9 mouse cellular contexts compared by ENCODE assay signal in the genomic region with DNA sequence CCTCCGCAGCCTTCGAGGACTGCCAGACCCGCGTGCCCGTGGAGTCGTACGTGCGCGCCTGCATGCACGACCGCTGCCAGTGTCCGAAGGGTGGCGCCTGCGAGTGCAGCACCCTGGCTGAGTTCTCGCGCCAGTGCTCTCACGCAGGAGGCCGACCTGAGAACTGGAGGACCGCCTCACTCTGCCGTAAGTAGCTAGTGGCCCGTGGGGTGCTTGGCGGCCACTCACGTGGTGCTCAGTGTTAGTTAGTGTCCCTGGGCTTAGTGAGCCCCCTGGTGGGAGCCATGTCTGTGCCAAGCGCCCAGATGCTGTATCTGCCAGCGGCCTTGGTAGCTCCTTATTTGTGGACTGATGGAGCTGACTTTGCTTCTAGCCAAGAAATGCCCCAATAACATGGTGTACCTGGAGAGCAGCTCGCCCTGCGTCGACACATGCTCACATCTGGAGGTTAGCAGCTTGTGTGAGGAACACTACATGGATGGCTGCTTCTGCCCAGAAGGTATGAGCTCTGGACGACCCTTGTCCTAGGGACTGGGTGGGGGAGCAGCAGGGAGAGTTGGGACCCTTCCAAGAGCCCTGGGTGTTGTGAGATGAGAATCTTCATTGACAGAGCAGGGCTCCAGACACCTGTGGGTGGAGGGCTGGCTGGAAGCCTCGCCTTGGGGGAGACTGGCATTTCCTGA. TPM values are rescaled to one million over a fixed set of nuclear protein-coding genes. Genes with fewer than 3 reads are reported as not detected.
A peak's percentile ranks its signal among the peaks of the same experiment; 100 is the strongest.
DNase-seq lines count a peak whose midpoint lies in the region; ATAC-seq and TF ChIP-seq lines count a peak whose summit lies in the region.
"Had no signal": no experiment of that assay in that cellular context is flagged by ENCODE, and none has a peak within 500 bp of the region (broad histone marks: within the 10 kb centered on the region; RNA-seq: fewer than 3 reads in every experiment).

No protein-coding gene starts in this region.

- DNase-seq in cerebellum, postnatal 10 days = peak; percentile 27 to 42
- DNase-seq in cerebellum, postnatal 36 days = no peak
- DNase-seq in brain, adult 2 months (ENCODE audit: low read depth, low spot score) = peak; percentile 8
- peak; percentile 18 for DNase-seq in hindbrain, embryonic 11.5 days (ENCODE audit: low spot score)
- peak; percentile 27 for DNase-seq in midbrain, postnatal 0 days (ENCODE audit: low spot score)
- DNase-seq in right cerebral cortex, adult 18-20 months = no peak
- DNase-seq in gastrocnemius, postnatal 4 days (ENCODE audit: low spot score in 2 of 2) = no peak

- no peak for ATAC-seq in hindbrain, embryonic 11.5 days (ENCODE audit: low FRiP score)
- no peak for ATAC-seq in limb, embryonic 12.5 days (ENCODE audit: insufficient number of reproducible peaks, insufficient read depth, low FRiP score, low TSS enrichment, low read depth)
- peak; percentile 41; the same call in 1 of the 2 replicates for ATAC-seq in midbrain, postnatal 0 days (ENCODE audit: low FRiP score)

- H3K9me3 ChIP-seq in hindbrain, embryonic 11.5 days (ENCODE audit: control insufficient read depth, low read length) = no peaks in the 10 kb centered on the region
- no peaks in the 10 kb centered on the region for H3K9me3 ChIP-seq in limb, embryonic 12.5 days
- H3K9me3 ChIP-seq in midbrain, postnatal 0 days (ENCODE audit: low read length) = no peaks in the 10 kb centered on the region

- 54% methylated on average over 30 of the region's 30 CpGs for WGBS in hindbrain, embryonic 11.5 days
- WGBS in limb, embryonic 12.5 days = 42% methylated on average over 30 of the region's 30 CpGs
- 58% methylated on average over 30 of the region's 30 CpGs for WGBS in midbrain, postnatal 0 days

- no peak overlapping the region for H3K27ac ChIP-seq in hindbrain, embryonic 11.5 days (ENCODE audit: low read depth, low read length)
- no peak overlapping the region for H3K27ac ChIP-seq in limb, embryonic 12.5 days
- H3K27ac ChIP-seq in midbrain, postnatal 0 days (ENCODE audit: low read depth, low read length) = no peak overlapping the region

- TF ChIP-seq CTCF in midbrain, postnatal 0 days (IDR thresholded peaks at IDR 0.05) = 0 out of 2 replicates have a peak, but pooled peaks have one; percentile 30

- peak overlapping the region; percentile 18; the same call in 1 of the 2 replicates for H3K4me2 ChIP-seq in hindbrain, embryonic 11.5 days (replicated peaks; ENCODE audit: low read depth, low read length)
- peak overlapping the region; percentile 49 for H3K4me2 ChIP-seq in limb, embryonic 12.5 days
- peak overlapping the region; percentile 15 for H3K4me2 ChIP-seq in midbrain, postnatal 0 days (ENCODE audit: low read depth, low read length, poor library complexity, severe bottlenecking)

- H3K27me3 ChIP-seq in hindbrain, embryonic 11.5 days (ENCODE audit: control insufficient read depth, insufficient read depth, low read length) = no peaks in the 10 kb centered on the region
- peaks cover 17% of the 10 kb centered on the region; the same call in 1 of the 2 replicates for H3K27me3 ChIP-seq in limb, embryonic 12.5 days
- peaks cover 3% of the 10 kb centered on the region; the same call in 1 of the 2 replicates for H3K27me3 ChIP-seq in midbrain, postnatal 0 days (ENCODE audit: insufficient read depth, low read length)

- no peaks in the 10 kb centered on the region for H3K36me3 ChIP-seq in hindbrain, embryonic 11.5 days (ENCODE audit: control insufficient read depth, insufficient read depth, low read length)
- no peaks in the 10 kb centered on the region for H3K36me3 ChIP-seq in limb, embryonic 12.5 days
- H3K36me3 ChIP-seq in midbrain, postnatal 0 days (ENCODE audit: insufficient read depth, low read length) = no peaks in the 10 kb centered on the region

- H3K9ac ChIP-seq in hindbrain, embryonic 11.5 days (ENCODE audit: low read depth, low read length) = 0 out of 2 replicates have a peak overlapping the region, but pooled peaks have one; percentile 11
- H3K9ac ChIP-seq in limb, embryonic 12.5 days (replicated peaks) = no peak overlapping the region; the same call in 1 of the 2 replicates
- no peak overlapping the region for H3K9ac ChIP-seq in midbrain, postnatal 0 days (replicated peaks; ENCODE audit: low read length, poor library complexity, severe bottlenecking)

- H3K4me1 ChIP-seq in hindbrain, embryonic 11.5 days (replicated peaks; ENCODE audit: control insufficient read depth, insufficient read depth, low read length) = no peaks in the 10 kb centered on the region
- no peaks in the 10 kb centered on the region for H3K4me1 ChIP-seq in limb, embryonic 12.5 days (replicated peaks)
- H3K4me1 ChIP-seq in midbrain, postnatal 0 days (ENCODE audit: insufficient read depth, low read length) = no peaks in the 10 kb centered on the region

- no peak overlapping the region for H3K4me3 ChIP-seq in hindbrain, embryonic 11.5 days (ENCODE audit: low read depth, low read length)
- peak overlapping the region; percentile 13; the same call in 1 of the 2 replicates for H3K4me3 ChIP-seq in limb, embryonic 12.5 days (replicated peaks)
- no peak overlapping the region for H3K4me3 ChIP-seq in midbrain, postnatal 0 days (ENCODE audit: low read depth, low read length)

RNA-seq across cellular contexts. Expression of gene Muc2, which starts 3.6 kb away (rescaled TPM):
- 0.07 and 0.32 TPM in 2 replicates for polyA plus RNA-seq in hindbrain, embryonic 11.5 days (2014; fragmentation: Nextera tagmentation; extraction: Ambion mirVana)
- polyA plus RNA-seq in limb, embryonic 12.5 days (2016; fragmentation: Nextera tagmentation; extraction: Ambion mirVana) = 0.60 and 0.61 TPM in 2 replicates
- 0.77 and 1.0 TPM in 2 replicates for total RNA-seq in midbrain, postnatal 0 days (2014; rRNA removed)
- 0.49 and 0.58 TPM in 2 replicates for polyA plus RNA-seq in midbrain, postnatal 0 days (2015; fragmentation: Nextera tagmentation; extraction: Ambion mirVana)
- under 1 TPM; 0.52 to 0.59 TPM for total RNA-seq in gastrocnemius, postnatal 4 days (2021)

RNA-seq across cellular contexts. Expression of gene Muc6, which starts 38.6 kb away (rescaled TPM):
- 0.17 TPM in 2 replicates for polyA plus RNA-seq in hindbrain, embryonic 11.5 days (2014; fragmentation: Nextera tagmentation; extraction: Ambion mirVana)
- 0.18 TPM in 2 replicates for polyA plus RNA-seq in limb, embryonic 12.5 days (2016; fragmentation: Nextera tagmentation; extraction: Ambion mirVana)
- total RNA-seq in midbrain, postnatal 0 days (2014; rRNA removed) = not detected in 2 replicates
- 0.12 and 0.16 TPM in 2 replicates for polyA plus RNA-seq in midbrain, postnatal 0 days (2015; fragmentation: Nextera tagmentation; extraction: Ambion mirVana)
- not detected for total RNA-seq in gastrocnemius, postnatal 4 days (2021)
- polyA plus RNA-seq: cortical plate, adult 2 months had no signal

Comparison
In these comparisons a context has a peak if more than half of its experiments do, and no peak if none do; other contexts are left out.
1. DNase-seq: peak in cerebellum, postnatal 10 days (2 of 2), brain, adult 2 months (single experiment), hindbrain, embryonic 11.5 days (single experiment) and midbrain, postnatal 0 days (single experiment); none in cerebellum, postnatal 36 days (0 of 2), right cerebral cortex, adult 18-20 months (single experiment) and gastrocnemius, postnatal 4 days (0 of 2).
2. Peak in every context shown above with its lines, with median percentiles within 50 percentile points of each other: H3K4me2 ChIP-seq.